11 mouse cellular contexts compared by ENCODE assay signal in the genomic region with DNA sequence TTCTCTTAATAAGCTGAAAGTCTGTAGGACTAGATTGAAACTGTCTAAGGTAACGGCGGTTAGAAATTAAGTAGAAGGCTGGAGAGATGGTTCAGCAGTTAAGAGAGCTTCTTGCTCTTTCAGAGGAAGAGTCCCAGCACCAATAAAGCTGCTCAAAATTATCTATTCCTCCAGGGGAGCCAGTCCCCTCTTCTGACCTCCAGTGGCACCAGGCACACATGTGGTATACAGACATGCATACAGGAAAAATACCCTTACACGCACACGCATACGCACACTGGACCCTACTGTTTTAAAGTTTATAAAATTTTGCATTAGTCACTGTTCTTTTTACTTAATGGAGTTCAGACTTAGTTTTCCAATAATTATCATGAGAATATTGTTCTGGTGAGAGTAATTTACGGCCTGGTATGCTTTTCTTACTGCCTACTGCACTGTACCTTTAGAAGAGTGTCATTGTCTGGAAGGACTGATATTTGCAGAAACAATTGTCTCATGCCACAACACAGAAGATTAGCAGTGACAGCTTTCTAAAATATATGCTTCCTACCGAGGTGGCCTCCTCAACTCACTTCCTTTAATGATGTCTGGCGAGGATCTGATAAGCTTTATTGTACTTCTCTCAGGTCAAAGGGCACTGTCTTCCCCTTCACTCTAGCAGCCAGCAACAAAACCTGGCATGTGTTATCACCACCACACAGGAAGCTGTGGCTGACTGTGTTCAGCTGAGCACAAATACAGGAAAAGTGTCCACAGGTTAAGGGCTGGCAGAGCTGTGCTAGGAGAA. TPM values are rescaled to one million over a fixed set of nuclear protein-coding genes. Genes with fewer than 3 reads are reported as not detected.
DNase-seq lines count a peak whose midpoint lies in the region; ATAC-seq and TF ChIP-seq lines count a peak whose summit lies in the region.
"Had no signal": no experiment of that assay in that cellular context is flagged by ENCODE, and none has a peak within 500 bp of the region (broad histone marks: within the 10 kb centered on the region; RNA-seq: fewer than 3 reads in every experiment).

No protein-coding gene starts in this region.

- DNase-seq in CD4-positive, CD25-positive, alpha-beta regulatory T cell, adult 2 months (ENCODE audit: low read depth, low spot score): peak; percentile 53
- peak; percentile 15 to 21 for DNase-seq in adrenal gland, postnatal 36 days
- peak; percentile 76 for DNase-seq in kidney, postnatal 0 days (ENCODE audit: low spot score)
- DNase-seq in right cerebral cortex, postnatal 4 days: no peak
- DNase-seq in forebrain, embryonic 10.5 days (ENCODE audit: extremely low spot score, low spot score): no peak
- no peak for DNase-seq in frontal cortex, postnatal 10 days (ENCODE audit: low spot score in 2 of 2)

- H3K4me3 ChIP-seq in kidney, postnatal 0 days (replicated peaks; ENCODE audit: low read depth, low read length): no peak overlapping the region
- H3K4me3 ChIP-seq in forebrain, embryonic 10.5 days: no peak overlapping the region
- H3K4me3 ChIP-seq: erythroblast, embryonic 14.5 days; hindbrain, embryonic 15.5 days had no signal

- H3K27me3 ChIP-seq in kidney, postnatal 0 days (ENCODE audit: insufficient read depth, low read length): no peaks in the 10 kb centered on the region
- H3K27me3 ChIP-seq in forebrain, embryonic 10.5 days (ENCODE audit: poor library complexity, severe bottlenecking): no peaks in the 10 kb centered on the region
- H3K27me3 ChIP-seq: hindbrain, embryonic 15.5 days had no signal

- H3K9ac ChIP-seq in kidney, postnatal 0 days (ENCODE audit: low read depth, low read length): no peak overlapping the region
- H3K9ac ChIP-seq: hindbrain, embryonic 15.5 days had no signal

- H3K4me1 ChIP-seq in kidney, postnatal 0 days (replicated peaks; ENCODE audit: insufficient read depth, low read length): 0 out of 2 replicates have a peak, but pooled peaks cover 3% of the 10 kb centered on the region
- no peaks in the 10 kb centered on the region for H3K4me1 ChIP-seq in forebrain, embryonic 10.5 days
- H3K4me1 ChIP-seq: hindbrain, embryonic 15.5 days had no signal

- H3K4me2 ChIP-seq in kidney, postnatal 0 days (ENCODE audit: low read length): no peak overlapping the region
- H3K4me2 ChIP-seq: hindbrain, embryonic 15.5 days; midbrain, embryonic 11.5 days had no signal

- H3K36me3 ChIP-seq in kidney, postnatal 0 days (ENCODE audit: insufficient read depth, low read length): no peaks in the 10 kb centered on the region
- H3K36me3 ChIP-seq in forebrain, embryonic 10.5 days (replicated peaks): no peaks in the 10 kb centered on the region
- H3K36me3 ChIP-seq: hindbrain, embryonic 15.5 days had no signal

- no peak; the same call in 1 of the 2 replicates for ATAC-seq in kidney, postnatal 0 days (replicated peaks; ENCODE audit: low FRiP score, low read depth)
- ATAC-seq in megakaryocyte, adult 5-6 weeks (ENCODE audit: poor library complexity, severe bottlenecking): peak; percentile 58

- no peak for TF ChIP-seq CTCF in kidney, postnatal 0 days (IDR thresholded peaks at IDR 0.05; ENCODE audit: low read depth)

- 0 out of 2 replicates have a peak overlapping the region, but pooled peaks have one; percentile 4 for H3K27ac ChIP-seq in kidney, postnatal 0 days
- H3K27ac ChIP-seq in forebrain, embryonic 10.5 days: no peak overlapping the region
- H3K27ac ChIP-seq: hindbrain, embryonic 15.5 days had no signal

- no peaks in the 10 kb centered on the region for H3K9me3 ChIP-seq in kidney, postnatal 0 days (replicated peaks; ENCODE audit: low read length)
- no peaks in the 10 kb centered on the region for H3K9me3 ChIP-seq in forebrain, embryonic 10.5 days
- H3K9me3 ChIP-seq: hindbrain, embryonic 15.5 days had no signal

- WGBS in kidney, postnatal 0 days: 60% methylated on average over 8 of the region's 8 CpGs
- WGBS in forebrain, embryonic 10.5 days: 79% methylated on average over 8 of the region's 8 CpGs

RNA-seq across cellular contexts. Expression of a gene that starts 29.4 kb away (rescaled TPM):
- total RNA-seq in adrenal gland, postnatal 36 days (2021): 1 to 10 TPM; 1.5 to 1.7 TPM
- polyA plus RNA-seq in kidney, postnatal 0 days (2015; fragmentation: Nextera tagmentation; extraction: Ambion mirVana): not detected in 2 replicates
- not detected in 2 replicates for total RNA-seq in megakaryocyte, adult 5-6 weeks (2015)
- not detected in 2 replicates for total RNA-seq in megakaryocyte, adult 5-6 weeks (2017)
- not detected in 2 replicates for polyA plus RNA-seq in forebrain, embryonic 10.5 days (2016; fragmentation: Nextera tagmentation; extraction: Ambion mirVana)
- polyA plus RNA-seq: hindbrain, embryonic 15.5 days; midbrain, embryonic 11.5 days; small intestine, adult 2 months had no signal

RNA-seq across cellular contexts. Expression of a gene that starts 35.2 kb away (rescaled TPM):
- total RNA-seq in adrenal gland, postnatal 36 days (2021): 1 to 10 TPM; 1.5 to 1.7 TPM
- not detected in 2 replicates for polyA plus RNA-seq in kidney, postnatal 0 days (2015; fragmentation: Nextera tagmentation; extraction: Ambion mirVana)
- not detected in 2 replicates for total RNA-seq in megakaryocyte, adult 5-6 weeks (2015)
- total RNA-seq in megakaryocyte, adult 5-6 weeks (2017): not detected in 2 replicates
- not detected in 2 replicates for polyA plus RNA-seq in forebrain, embryonic 10.5 days (2016; fragmentation: Nextera tagmentation; extraction: Ambion mirVana)
- polyA plus RNA-seq: hindbrain, embryonic 15.5 days; midbrain, embryonic 11.5 days; small intestine, adult 2 months had no signal

RNA-seq across cellular contexts. Expression of a gene that starts 41.0 kb away (rescaled TPM):
- total RNA-seq in adrenal gland, postnatal 36 days (2021): 1 to 10 TPM; 1.5 to 1.7 TPM
- not detected in 2 replicates for polyA plus RNA-seq in kidney, postnatal 0 days (2015; fragmentation: Nextera tagmentation; extraction: Ambion mirVana)
- not detected in 2 replicates for total RNA-seq in megakaryocyte, adult 5-6 weeks (2015)
- not detected in 2 replicates for total RNA-seq in megakaryocyte, adult 5-6 weeks (2017)
- not detected in 2 replicates for polyA plus RNA-seq in forebrain, embryonic 10.5 days (2016; fragmentation: Nextera tagmentation; extraction: Ambion mirVana)
- polyA plus RNA-seq: hindbrain, embryonic 15.5 days; midbrain, embryonic 11.5 days; small intestine, adult 2 months had no signal

RNA-seq across cellular contexts. Expression of a gene that starts 46.8 kb away (rescaled TPM):
- 1 to 10 TPM; 1.5 to 1.7 TPM for total RNA-seq in adrenal gland, postnatal 36 days (2021)
- not detected in 2 replicates for polyA plus RNA-seq in kidney, postnatal 0 days (2015; fragmentation: Nextera tagmentation; extraction: Ambion mirVana)
- not detected in 2 replicates for total RNA-seq in megakaryocyte, adult 5-6 weeks (2015)
- not detected in 2 replicates for total RNA-seq in megakaryocyte, adult 5-6 weeks (2017)
- not detected in 2 replicates for polyA plus RNA-seq in forebrain, embryonic 10.5 days (2016; fragmentation: Nextera tagmentation; extraction: Ambion mirVana)
- polyA plus RNA-seq: hindbrain, embryonic 15.5 days; midbrain, embryonic 11.5 days; small intestine, adult 2 months had no signal

RNA-seq across cellular contexts. Expression of a gene that starts 52.6 kb away (rescaled TPM):
- not detected for total RNA-seq in adrenal gland, postnatal 36 days (2021)
- not detected in 2 replicates for polyA plus RNA-seq in kidney, postnatal 0 days (2015; fragmentation: Nextera tagmentation; extraction: Ambion mirVana)
- not detected in 2 replicates for total RNA-seq in megakaryocyte, adult 5-6 weeks (2015)
- total RNA-seq in megakaryocyte, adult 5-6 weeks (2017): not detected in 2 replicates
- not detected in 2 replicates for polyA plus RNA-seq in forebrain, embryonic 10.5 days (2016; fragmentation: Nextera tagmentation; extraction: Ambion mirVana)
- polyA plus RNA-seq: erythroblast, embryonic 14.5 days; hindbrain, embryonic 15.5 days; midbrain, embryonic 11.5 days; small intestine, adult 2 months had no signal

Comparison
In these comparisons a context has a peak if more than half of its experiments do, and no peak if none do; other contexts are left out.
1. DNase-seq: peak in CD4-positive, CD25-positive, alpha-beta regulatory T cell, adult 2 months (single experiment), adrenal gland, postnatal 36 days (2 of 2) and kidney, postnatal 0 days (single experiment); none in right cerebral cortex, postnatal 4 days (single experiment), forebrain, embryonic 10.5 days (single experiment) and frontal cortex, postnatal 10 days (0 of 2).